Mouse (Mus musculus) stomach, postnatal 0 days (tissue): Measurements from ENCODE around the gene Trp53bp1.

ENCODE experiments used
- CTCF ChIP-seq: IDR thresholded peaks from 2 replicates; pipeline ENCODE4 v1.5.1; 2016; ENCODE audit warnings: antibody characterized with exemption, low read depth, mild to moderate bottlenecking, moderate library complexity
- EP300 ChIP-seq: optimal IDR thresholded peaks from 2 replicates; pipeline ENCODE3; 2016; ENCODE audit warnings: antibody characterized with exemption

DNA sequence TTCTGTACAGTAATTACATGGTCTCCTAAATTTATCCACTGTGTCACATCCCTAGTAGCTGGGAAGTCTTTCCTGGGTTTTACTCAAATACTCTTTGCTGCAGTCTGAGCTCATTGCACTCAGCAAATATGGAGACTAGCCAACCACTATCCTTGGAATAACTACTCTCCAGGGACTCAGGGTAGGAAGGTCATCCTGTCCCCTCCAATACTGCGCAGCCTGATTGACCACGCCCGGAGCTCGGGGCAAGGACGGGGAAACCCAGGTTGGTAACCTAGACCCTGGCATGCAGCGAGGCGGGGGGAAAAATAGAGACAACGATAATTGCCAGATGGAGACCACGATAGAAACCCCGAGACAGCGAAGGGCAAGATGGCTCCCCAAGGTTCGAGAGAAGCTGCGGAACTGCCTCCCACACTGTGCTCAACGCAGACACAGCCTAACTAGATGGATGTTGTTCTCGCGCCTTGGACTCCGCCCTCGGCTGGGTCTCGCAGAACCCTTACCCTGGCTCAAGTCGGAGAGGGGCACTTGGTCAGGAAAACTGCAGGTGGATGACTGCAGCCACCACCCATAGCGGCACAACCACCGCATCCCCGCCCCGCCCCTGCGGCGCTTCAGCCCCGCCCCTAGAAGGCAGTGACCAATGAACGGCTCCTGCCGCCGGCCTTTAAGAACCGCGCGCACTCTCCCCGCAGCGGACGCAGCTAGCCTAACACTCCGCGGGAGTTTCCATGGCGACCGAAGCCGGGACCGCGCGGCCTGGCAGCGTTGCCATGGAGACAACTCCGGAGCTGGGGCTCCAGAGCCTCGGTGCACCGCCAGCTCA lies 17.9 kb upstream of the Trp53bp1 start, which contains the start of gene Map1a:
- TF ChIP-seq CTCF, result no peak
- no peak for TF ChIP-seq EP300
